Mouse (Mus musculus) limb, embryonic 15.5 days (tissue): ENCODE measurements around the gene Cttnbp2. TPM values are rescaled to one million over a fixed set of nuclear protein-coding genes. Genes with fewer than 3 reads are reported as not detected.

ENCODE experiments used
- ATAC-seq: fragments of 200-750 bp; cut with Nextera tagmentation; 2 replicates; pipeline ENCODE4 v1.8.0; 2017; ENCODE audit warnings: low read depth, moderate TSS enrichment; ENCODE audit not compliant: insufficient number of reproducible peaks, low FRiP score, low TSS enrichment
- H3K27ac ChIP-seq: fragments of 300-500 bp; sonication (generic); 2 replicates; pipeline ENCODE4 v1.5.1; 2015; ENCODE audit warnings: moderate library complexity, mild to moderate bottlenecking, inconsistent platforms
- H3K27me3 ChIP-seq: fragments of 300-500 bp; sonication (generic); 2 replicates; pipeline ENCODE4 v1.6.1; 2015; ENCODE audit warnings: inconsistent platforms
- H3K36me3 ChIP-seq: fragments of 300-500 bp; sonication (generic); 2 replicates; pipeline ENCODE4 v1.6.1; 2015; ENCODE audit warnings: inconsistent platforms
- H3K4me1 ChIP-seq: fragments of 300-500 bp; sonication (generic); 2 replicates; pipeline ENCODE4 v1.6.1; 2015; ENCODE audit warnings: inconsistent platforms
- H3K4me2 ChIP-seq: fragments of 300-500 bp; sonication (generic); 2 replicates; pipeline ENCODE4 v1.6.1; 2015; ENCODE audit warnings: mild to moderate bottlenecking, inconsistent platforms
- H3K4me3 ChIP-seq: fragments of 300-500 bp; sonication (generic); 2 replicates; pipeline ENCODE4 v1.5.1; 2015; ENCODE audit warnings: mild to moderate bottlenecking, inconsistent platforms
- H3K9ac ChIP-seq: fragments of 300-500 bp; sonication (generic); 2 replicates; pipeline ENCODE4 v1.6.1; 2015; ENCODE audit warnings: inconsistent platforms
- H3K9me3 ChIP-seq: fragments of 300-500 bp; sonication (generic); 2 replicates; pipeline ENCODE4 v1.6.1; 2016; ENCODE audit warnings: inconsistent platforms
- WGBS: fragments of 180-500 bp; shearing (Covaris S2); methylation state at CpG from one replicate; pipeline ENCODE4 v1.1.7; 2015; 5-methylcytosine and 5-hydroxymethylcytosine counted together
- polyA plus RNA-seq: library from polyadenylated mRNA; unstranded; fragments of >200 nt; fragmentation: Nextera tagmentation; extraction: Ambion mirVana; gene quantifications from 2 replicates; pipeline ENCODE4 v1.2.1, GENCODE M21; 2015

Gene Cttnbp2
- 32.6 and 38.3 TPM in 2 replicates for polyA plus RNA-seq

DNA sequence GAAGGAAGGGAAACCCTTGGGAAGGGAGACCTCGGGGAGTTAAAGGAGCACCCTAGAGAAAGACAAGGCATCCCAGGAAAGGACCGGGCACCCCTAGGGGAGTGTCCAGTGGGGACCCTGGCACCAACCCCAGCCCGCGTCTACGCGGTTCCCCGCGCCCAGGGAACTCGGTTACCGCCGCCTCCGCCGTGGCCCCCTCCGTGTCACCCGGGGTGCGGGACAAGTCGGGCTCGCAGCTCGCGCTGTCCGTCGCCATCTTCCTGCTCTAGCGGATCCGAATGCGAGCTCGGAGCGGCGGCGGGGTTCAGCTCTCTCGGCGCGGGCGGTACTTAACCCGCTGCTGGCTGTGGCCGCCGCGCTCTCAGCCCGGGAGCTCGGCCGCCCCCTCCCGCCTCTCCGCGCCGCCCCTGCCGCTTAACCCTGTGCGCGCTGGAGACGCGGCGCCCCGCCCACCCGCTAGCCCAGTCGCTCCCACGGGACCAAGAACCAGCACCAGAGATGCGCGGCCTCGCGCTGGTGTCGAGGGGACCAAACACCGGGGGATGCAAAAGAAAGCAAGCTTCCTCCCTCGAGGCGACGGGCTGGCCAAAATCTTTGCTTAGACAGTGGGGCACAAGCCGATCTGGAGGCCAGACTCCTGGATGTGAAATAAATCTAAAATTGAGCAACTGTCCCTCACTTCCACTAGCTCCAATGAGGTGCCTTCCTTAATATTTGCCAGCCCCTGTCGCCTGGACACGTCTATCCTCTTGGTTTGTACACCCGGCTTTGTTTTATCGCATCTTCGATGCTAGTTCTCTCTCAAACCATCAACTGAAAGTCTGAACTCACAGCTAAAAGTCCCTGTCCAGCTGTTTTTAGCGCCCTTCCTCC lies at the start of gene Cttnbp2:
Gene Cttnbp2, minus strand, starts transcription at position 364 of the 873 bp plus-strand sequence.
- peak within 1 kb of the TSS; percentile 90 for H3K4me2 ChIP-seq
- H3K27ac ChIP-seq, result peak within 1 kb of the TSS; percentile 69

DNA sequence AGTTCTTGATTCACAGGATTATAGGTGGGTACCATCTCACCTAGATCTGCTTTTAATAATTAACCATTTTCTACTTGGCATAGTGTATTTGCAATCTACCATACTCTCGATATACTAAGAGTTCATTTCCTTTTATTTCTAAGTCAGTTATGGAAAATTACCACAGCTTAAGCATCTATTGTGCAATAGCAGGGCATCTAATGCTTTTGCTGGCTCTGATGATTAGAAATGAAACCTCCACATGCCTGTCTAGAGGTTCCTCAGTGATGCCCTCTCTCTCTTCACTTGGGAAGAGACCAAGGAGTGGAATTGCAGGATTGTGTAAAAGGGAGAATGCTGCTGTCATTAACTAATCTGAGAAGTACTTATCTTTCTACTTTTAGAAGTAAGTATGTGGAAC lies 44.4 kb upstream of the Cttnbp2 start:
- no peaks in the 10 kb centered on the region for H3K36me3 ChIP-seq
- H3K27ac ChIP-seq, result no peak overlapping the region
- no peaks in the 10 kb centered on the region for H3K27me3 ChIP-seq
- no peak overlapping the region for H3K9ac ChIP-seq
- H3K4me1 ChIP-seq, result no peaks in the 10 kb centered on the region
- H3K4me3 ChIP-seq, result no peak overlapping the region
- WGBS, result 87% methylated on average over 1 of the region's 1 CpGs
- H3K9me3 ChIP-seq, result no peaks in the 10 kb centered on the region
- H3K4me2 ChIP-seq, result no peak overlapping the region
- no peak for ATAC-seq

More for the DNA sequence above, at the start of gene Cttnbp2:
- ATAC-seq, result peak; percentile 87
- H3K4me3 ChIP-seq, result peak within 1 kb of the TSS; percentile 80
- WGBS, result 1% methylated on average over 70 of the region's 70 CpGs
- H3K4me1 ChIP-seq, result peaks cover 17% of the 10 kb centered on the region
- no peaks in the 10 kb centered on the region for H3K36me3 ChIP-seq
- no peaks in the 10 kb centered on the region for H3K9me3 ChIP-seq
- no peaks in the 10 kb centered on the region for H3K27me3 ChIP-seq
- peak within 1 kb of the TSS; percentile 76 for H3K9ac ChIP-seq

DNA sequence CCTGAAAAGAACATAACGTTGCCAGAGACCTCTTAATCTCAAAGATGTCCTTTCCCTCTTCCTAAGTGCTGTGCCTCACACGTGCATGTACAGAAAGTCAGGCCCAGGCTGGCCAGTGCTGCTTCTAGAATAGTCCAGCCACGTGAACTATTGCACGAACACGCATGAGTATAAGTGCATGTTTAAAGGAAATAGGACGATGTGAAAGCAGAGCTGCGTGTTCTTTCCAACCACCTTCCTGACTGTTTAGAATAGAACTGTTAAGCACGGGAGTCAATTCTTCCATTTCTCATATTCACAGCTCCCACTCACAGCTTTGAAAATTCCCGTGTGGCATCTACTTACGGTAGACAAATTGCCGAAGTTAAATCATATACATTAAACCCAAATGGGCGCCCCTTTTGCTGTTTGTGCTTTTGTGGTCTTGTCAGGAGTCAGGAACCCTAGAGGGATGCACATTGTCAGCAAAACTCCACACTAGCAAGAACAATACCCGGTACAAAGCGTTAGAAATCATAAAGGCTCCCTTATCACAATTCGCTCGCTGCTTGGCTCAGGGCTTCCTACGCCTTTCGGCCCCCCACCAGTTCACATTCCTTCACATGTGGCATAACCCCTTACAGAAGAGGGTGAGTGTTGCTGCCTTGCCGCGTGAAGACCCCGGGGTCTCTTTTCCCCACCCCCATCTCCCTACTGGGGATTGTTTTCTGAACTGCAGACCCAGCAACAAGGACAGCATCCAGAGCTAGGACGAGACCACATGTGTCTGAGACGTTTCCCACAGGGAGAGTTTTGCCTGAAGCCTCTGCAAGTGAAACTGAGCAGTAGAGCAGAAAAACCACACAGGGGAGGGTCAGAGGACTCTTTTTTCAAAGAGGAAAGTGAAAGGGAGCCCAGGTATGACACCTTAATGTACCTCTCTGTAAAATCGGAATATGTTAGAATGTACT lies 33.1 kb upstream of the Cttnbp2 start:
- WGBS, result 65% methylated on average over 24 of the region's 24 CpGs
- Histone ChIP-seq H3K9ac (no peak overlapping the region), H3K36me3 (no peaks in the 10 kb centered on the region), H3K4me2 (no peak overlapping the region), H3K4me3 (no peak overlapping the region), H3K4me1 (no peaks in the 10 kb centered on the region), H3K27ac (no peak overlapping the region), H3K9me3 (no peaks in the 10 kb centered on the region), H3K27me3 (no peaks in the 10 kb centered on the region)
- no peak for ATAC-seq

DNA sequence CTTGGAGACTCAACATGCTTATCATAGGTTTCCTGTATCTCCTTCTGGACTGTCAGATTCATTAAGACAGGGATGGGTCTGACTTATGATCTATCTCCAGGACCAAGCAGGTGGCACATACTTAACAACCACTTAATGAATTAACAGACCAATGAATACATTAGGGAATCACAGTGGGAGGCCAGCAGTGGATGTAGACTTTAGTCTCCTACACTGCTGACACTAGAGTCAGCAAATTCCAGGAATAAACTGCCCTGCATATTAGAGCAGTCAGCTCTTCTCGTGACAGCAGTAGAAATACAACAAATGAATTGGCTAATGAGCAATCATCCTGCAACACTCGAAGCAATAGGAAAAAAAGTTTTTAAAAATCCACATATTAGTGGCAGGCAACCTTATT lies 29.2 kb upstream of the Cttnbp2 start:
- no peak overlapping the region for H3K27ac ChIP-seq
- H3K4me1 ChIP-seq, result no peaks in the 10 kb centered on the region
- no peak overlapping the region for H3K4me3 ChIP-seq
- H3K27me3 ChIP-seq, result no peaks in the 10 kb centered on the region
- no peaks in the 10 kb centered on the region for H3K9me3 ChIP-seq
- 59% methylated on average over 2 of the region's 2 CpGs for WGBS
- no peak for ATAC-seq
- no peak overlapping the region for H3K9ac ChIP-seq
- H3K36me3 ChIP-seq, result no peaks in the 10 kb centered on the region
- H3K4me2 ChIP-seq, result no peak overlapping the region

DNA sequence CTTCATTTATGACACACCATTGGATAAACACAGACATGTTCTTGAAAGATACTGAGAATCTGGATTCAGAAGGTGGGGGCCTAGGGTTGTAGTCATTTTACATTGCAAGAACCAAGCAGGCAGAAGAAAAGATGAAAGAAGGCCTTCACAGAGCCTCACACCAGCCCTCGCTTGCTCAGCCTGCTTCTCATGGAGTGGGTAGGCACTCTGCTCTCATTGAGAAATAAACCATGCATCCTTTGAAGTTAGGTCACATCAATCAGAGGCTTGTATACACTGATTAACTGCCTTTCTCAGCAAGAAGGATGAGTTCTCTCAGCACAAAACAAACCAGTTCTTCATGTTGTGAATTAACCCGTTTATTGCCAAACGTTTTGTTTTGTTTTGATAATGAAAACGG lies 25.8 kb upstream of the Cttnbp2 start:
- 34% methylated on average over 4 of the region's 4 CpGs for WGBS
- no peak overlapping the region for H3K4me3 ChIP-seq
- H3K36me3 ChIP-seq, result no peaks in the 10 kb centered on the region
- no peaks in the 10 kb centered on the region for H3K27me3 ChIP-seq
- ATAC-seq, result no peak
- H3K9me3 ChIP-seq, result no peaks in the 10 kb centered on the region
- H3K27ac ChIP-seq, result no peak overlapping the region
- no peaks in the 10 kb centered on the region for H3K4me1 ChIP-seq
- no peak overlapping the region for H3K9ac ChIP-seq
- no peak overlapping the region for H3K4me2 ChIP-seq

DNA sequence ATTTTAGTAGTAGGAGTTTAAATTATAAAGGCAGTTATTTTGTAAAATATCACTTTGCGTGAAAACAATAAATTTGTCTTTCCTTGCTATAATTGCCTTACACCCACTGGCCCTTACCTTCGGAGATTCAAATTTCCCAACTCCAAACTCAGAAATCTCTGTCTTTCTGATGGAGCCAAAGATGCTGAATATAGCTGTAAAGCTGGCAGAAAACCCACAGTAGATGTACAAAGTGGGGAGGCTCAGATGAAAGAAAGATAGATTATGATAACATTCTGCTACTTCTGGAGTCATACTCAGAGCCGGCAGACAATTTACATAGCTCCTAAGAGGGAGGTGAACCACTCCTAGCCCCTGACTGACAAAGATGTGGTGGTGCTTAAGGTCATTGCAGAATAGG lies 15.8 kb upstream of the Cttnbp2 start:
- H3K9me3 ChIP-seq, result no peaks in the 10 kb centered on the region
- H3K9ac ChIP-seq, result no peak overlapping the region
- H3K36me3 ChIP-seq, result no peaks in the 10 kb centered on the region
- ATAC-seq, result no peak
- WGBS, result 80% methylated on average over 3 of the region's 3 CpGs
- no peak overlapping the region for H3K27ac ChIP-seq
- H3K4me3 ChIP-seq, result no peak overlapping the region
- H3K27me3 ChIP-seq, result no peaks in the 10 kb centered on the region
- H3K4me2 ChIP-seq, result no peak overlapping the region
- no peaks in the 10 kb centered on the region for H3K4me1 ChIP-seq

DNA sequence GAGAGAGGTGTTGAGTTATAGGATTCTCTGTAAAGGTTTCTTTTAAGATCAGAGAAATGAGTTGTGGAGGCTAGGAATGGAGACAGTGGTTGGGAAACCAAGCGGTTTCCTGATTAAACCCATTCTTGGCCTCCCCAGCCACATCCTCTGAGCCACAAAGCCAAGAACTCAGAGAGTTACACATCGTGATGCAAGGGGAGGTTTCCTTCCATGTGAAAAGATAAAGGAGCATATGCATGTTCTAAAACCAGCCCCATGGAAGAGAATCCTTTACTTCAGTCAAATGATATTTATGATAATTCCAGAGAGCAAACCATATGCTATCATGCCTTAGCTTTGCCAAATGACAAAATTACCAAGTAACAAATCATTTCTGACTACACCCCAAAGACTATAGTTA lies 3.0 kb upstream of the Cttnbp2 start:
- no peak overlapping the region for H3K9ac ChIP-seq
- H3K4me3 ChIP-seq, result no peak overlapping the region
- no peak overlapping the region for H3K27ac ChIP-seq
- no peaks in the 10 kb centered on the region for H3K36me3 ChIP-seq
- H3K9me3 ChIP-seq, result no peaks in the 10 kb centered on the region
- no peaks in the 10 kb centered on the region for H3K27me3 ChIP-seq
- peaks cover 14% of the 10 kb centered on the region for H3K4me1 ChIP-seq
- no peak for ATAC-seq
- H3K4me2 ChIP-seq, result no peak overlapping the region
- WGBS, result 63% methylated on average over 2 of the region's 2 CpGs

DNA sequence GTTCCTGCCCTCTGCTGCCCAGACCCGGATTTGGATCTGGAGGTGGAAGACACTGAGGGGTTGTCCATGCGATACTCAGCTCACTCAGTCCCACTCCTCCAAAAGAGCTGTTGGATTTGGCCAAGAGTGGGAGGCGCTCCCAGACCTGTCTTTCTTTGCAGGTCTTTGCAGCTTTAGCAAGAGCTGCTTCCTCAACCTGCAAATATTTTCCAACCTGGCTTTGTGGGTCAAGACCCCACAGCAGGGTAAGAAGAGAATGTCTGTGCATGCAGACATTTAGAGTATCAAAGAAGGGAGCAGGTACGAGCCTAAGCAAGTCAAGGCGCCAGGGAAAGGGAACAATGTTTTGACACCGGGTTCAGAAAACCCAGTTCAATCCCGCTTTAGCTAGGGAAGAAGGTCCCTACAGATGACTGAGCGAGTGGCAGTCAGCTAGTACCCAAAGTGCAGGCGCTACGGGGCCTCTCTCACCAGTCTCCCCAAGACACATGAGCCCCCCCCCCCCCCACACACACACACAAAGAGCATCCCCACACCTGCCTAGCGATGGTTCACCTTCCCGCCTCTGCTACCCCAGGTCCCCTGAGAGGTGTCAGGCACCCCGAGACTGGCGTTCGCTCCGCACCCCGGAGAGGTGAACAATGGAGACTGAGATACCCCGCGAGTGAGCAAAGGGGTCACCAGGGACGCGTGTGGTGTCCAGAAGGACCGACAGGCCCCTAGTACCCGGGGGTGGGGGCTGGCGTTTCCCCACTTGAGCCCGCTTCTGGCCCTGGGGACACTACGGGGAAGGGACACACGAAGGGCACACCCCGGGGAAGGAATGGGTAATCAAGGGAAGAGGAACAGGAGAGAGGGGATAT lies 801 bp downstream of the Cttnbp2 start:
- H3K9me3 ChIP-seq, result no peaks in the 10 kb centered on the region
- peak overlapping the region; percentile 76 for H3K9ac ChIP-seq
- H3K36me3 ChIP-seq, result no peaks in the 10 kb centered on the region
- H3K27ac ChIP-seq, result peak overlapping the region; percentile 69
- peak overlapping the region; percentile 80 for H3K4me3 ChIP-seq
- under 1% methylated on average over 28 of the region's 28 CpGs for WGBS
- H3K4me2 ChIP-seq, result peak overlapping the region; percentile 90
- ATAC-seq, result peak; percentile 52; the same call in 1 of the 2 replicates
- no peaks in the 10 kb centered on the region for H3K27me3 ChIP-seq
- H3K4me1 ChIP-seq, result peaks cover 17% of the 10 kb centered on the region

DNA sequence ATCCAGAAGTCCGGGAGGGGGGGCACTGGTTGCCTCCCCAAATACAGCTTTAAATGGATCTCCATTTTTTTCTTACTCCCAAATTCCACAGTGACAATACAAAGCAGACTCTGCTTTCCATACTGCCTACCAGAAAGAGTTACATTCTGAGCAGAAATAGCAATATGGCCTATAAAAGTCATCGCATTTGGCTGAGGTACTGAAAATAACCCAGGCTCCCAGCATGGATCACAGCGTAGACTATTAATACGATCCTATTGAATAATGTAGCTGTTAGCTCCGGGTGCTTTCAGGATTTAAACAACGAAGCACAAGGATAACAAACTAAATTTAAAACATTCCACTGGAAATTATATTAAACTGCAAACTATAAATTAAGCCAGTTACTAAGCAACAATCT lies 2.8 kb downstream of the Cttnbp2 start:
- H3K9me3 ChIP-seq, result no peaks in the 10 kb centered on the region
- H3K4me3 ChIP-seq, result no peak overlapping the region
- no peaks in the 10 kb centered on the region for H3K27me3 ChIP-seq
- H3K36me3 ChIP-seq, result no peaks in the 10 kb centered on the region
- H3K4me1 ChIP-seq, result peaks cover 17% of the 10 kb centered on the region
- WGBS, result 30% methylated on average over 6 of the region's 6 CpGs
- H3K4me2 ChIP-seq, result no peak overlapping the region
- H3K9ac ChIP-seq, result no peak overlapping the region
- H3K27ac ChIP-seq, result no peak overlapping the region
- no peak for ATAC-seq

DNA sequence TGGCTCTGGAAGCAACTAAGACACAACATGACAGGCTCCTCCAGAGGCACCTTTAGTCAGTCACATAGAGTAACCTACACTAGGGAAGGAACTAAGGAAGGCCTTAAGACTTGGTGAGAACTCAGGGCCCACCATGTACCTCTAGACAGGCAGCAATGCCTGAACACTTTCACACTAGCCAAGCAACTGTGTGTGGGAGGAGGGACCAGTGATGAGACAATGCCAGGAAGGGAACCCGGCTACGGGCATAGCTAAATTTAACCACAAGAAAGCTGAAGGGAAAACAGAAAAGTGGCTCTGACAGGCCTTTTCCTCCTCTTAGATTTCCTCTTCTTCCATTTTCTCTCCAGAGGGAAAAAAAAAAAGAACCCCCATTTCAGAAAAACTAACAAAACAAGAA lies 6.6 kb downstream of the Cttnbp2 start:
- 71% methylated on average over 2 of the region's 2 CpGs for WGBS
- H3K9ac ChIP-seq, result no peak overlapping the region
- peaks cover 3% of the 10 kb centered on the region; the same call in 1 of the 2 replicates for H3K4me1 ChIP-seq
- no peak for ATAC-seq
- no peaks in the 10 kb centered on the region for H3K36me3 ChIP-seq
- no peaks in the 10 kb centered on the region for H3K27me3 ChIP-seq
- no peak overlapping the region for H3K4me3 ChIP-seq
- no peak overlapping the region for H3K4me2 ChIP-seq
- no peak overlapping the region for H3K27ac ChIP-seq
- H3K9me3 ChIP-seq, result no peaks in the 10 kb centered on the region

DNA sequence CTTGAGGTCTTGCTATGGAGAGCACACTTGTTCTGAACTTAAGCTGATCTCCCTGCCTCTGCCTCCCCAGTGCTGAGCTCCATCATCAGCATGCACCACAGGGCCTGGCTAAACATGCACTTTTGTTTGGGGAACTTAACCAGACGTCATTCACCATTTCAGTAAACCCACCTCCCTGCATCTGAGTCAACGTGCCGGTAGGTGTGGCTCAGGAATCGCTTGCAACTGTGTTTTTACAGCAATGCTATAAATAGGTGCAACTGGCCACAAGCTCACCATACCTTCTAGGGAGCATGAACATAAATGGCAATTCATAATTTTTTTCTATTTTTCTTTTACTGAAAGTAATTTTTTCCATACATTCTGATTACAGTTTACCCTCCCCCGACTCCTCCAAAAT lies 14.8 kb downstream of the Cttnbp2 start:
- 42% methylated on average over 5 of the region's 5 CpGs for WGBS
- Histone ChIP-seq H3K4me3 (no peak overlapping the region), H3K9me3 (no peaks in the 10 kb centered on the region), H3K4me1 (no peaks in the 10 kb centered on the region), H3K36me3 (no peaks in the 10 kb centered on the region), H3K9ac (no peak overlapping the region), H3K4me2 (no peak overlapping the region), H3K27ac (no peak overlapping the region), H3K27me3 (no peaks in the 10 kb centered on the region)
- ATAC-seq, result no peak
